Mouse (Mus musculus) forebrain, embryonic 14.5 days (tissue): ENCODE results near the gene Nt5c3. TPM values are rescaled to one million over a fixed set of nuclear protein-coding genes. Genes with fewer than 3 reads are reported as not detected.
"Not testable (repeated sequence)": the region's sequence is repeated elsewhere in the genome, so short reads cannot be mapped to it uniquely, and the experiment has no call there.

Experiments used
- ATAC-seq: fragments of 200-750 bp; cut with Nextera tagmentation; 2 replicates; pipeline ENCODE4 v1.8.0; 2017; ENCODE audit warnings: mild to moderate bottlenecking, moderate library complexity
- DNase-seq: peaks from one replicate; pipeline ENCODE4 v3.0.0-alpha.2; 2015; ENCODE audit warnings: low spot score
- H3K27ac ChIP-seq: fragments of 300-500 bp; sonication (generic); 2 replicates; pipeline ENCODE4 v1.5.1; 2014; ENCODE audit warnings: low read depth, mild to moderate bottlenecking, control low read depth, low read length, moderate library complexity
- H3K27me3 ChIP-seq: fragments of 300-500 bp; sonication (generic); replicated peaks from 2 replicates; pipeline ENCODE4 v1.6.1; 2014; ENCODE audit warnings: low read length, control low read depth, mixed read lengths; ENCODE audit not compliant: control insufficient read depth, insufficient read depth
- H3K36me3 ChIP-seq: fragments of 300-500 bp; sonication (generic); 2 replicates; pipeline ENCODE4 v1.6.1; 2014; ENCODE audit warnings: low read length, control low read depth; ENCODE audit not compliant: control insufficient read depth, insufficient read depth
- H3K4me1 ChIP-seq: fragments of 300-500 bp; sonication (generic); 2 replicates; pipeline ENCODE4 v1.6.1; 2014; ENCODE audit warnings: antibody characterized with exemption, low read length, control low read depth; ENCODE audit not compliant: control insufficient read depth, insufficient read depth
- H3K4me2 ChIP-seq: fragments of 300-500 bp; sonication (generic); 2 replicates; pipeline ENCODE4 v1.6.1; 2014; ENCODE audit warnings: mild to moderate bottlenecking, control low read depth, low read length
- H3K4me3 ChIP-seq: fragments of 300-500 bp; sonication (generic); 2 replicates; pipeline ENCODE4 v1.5.1; 2014; ENCODE audit warnings: low read depth, low read length, control low read depth
- H3K9ac ChIP-seq: fragments of 300-500 bp; sonication (generic); 2 replicates; pipeline ENCODE4 v1.6.1; 2014; ENCODE audit warnings: mild to moderate bottlenecking, low read length, control low read depth, moderate library complexity
- H3K9me3 ChIP-seq: fragments of 300-500 bp; sonication (generic); replicated peaks from 2 replicates; pipeline ENCODE4 v1.6.1; 2016; ENCODE audit warnings: low read length, control low read depth, mixed read lengths; ENCODE audit not compliant: control insufficient read depth
- WGBS: fragments of 180-500 bp; shearing (Covaris S2); extraction: QIAGEN DNeasy Blood & Tissue Kit; methylation state at CpG from one replicate; pipeline ENCODE4 v1.1.7; 2014; 5-methylcytosine and 5-hydroxymethylcytosine counted together
- polyA plus RNA-seq: library from polyadenylated mRNA; unstranded; fragments of >200 nt; fragmentation: Nextera tagmentation; extraction: Ambion mirVana; gene quantifications from 2 replicates; pipeline ENCODE4 v1.2.1, GENCODE M21; 2014

Nt5c3 gene
- polyA plus RNA-seq, 1 experiment from 2014 or later: 174 TPM

DNA sequence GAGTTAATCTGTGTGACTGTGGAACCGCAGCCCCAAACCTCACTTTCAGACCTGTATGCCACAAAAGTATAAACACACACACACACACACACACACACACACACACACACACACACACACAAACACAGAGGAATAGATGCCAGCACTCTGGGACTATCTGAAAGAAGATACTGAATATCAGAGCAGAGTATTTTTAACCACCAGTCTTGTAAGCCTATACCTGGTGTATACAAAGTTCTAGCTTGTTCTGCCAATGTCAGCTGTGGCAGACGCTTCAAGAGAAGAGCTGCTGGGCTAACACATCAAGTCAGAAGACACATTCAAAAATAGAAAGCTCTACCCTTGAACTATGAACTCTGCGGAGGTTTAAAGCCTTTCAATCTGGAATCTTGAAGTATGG lies 24.1 kb downstream of the Nt5c3 start:
- no peak for DNase-seq
- Histone ChIP-seq H3K9ac (no peak overlapping the region), H3K27me3 (no peaks in the 10 kb centered on the region), H3K36me3 (no peaks in the 10 kb centered on the region), H3K9me3 (no peaks in the 10 kb centered on the region), H3K4me1 (peaks cover 10% of the 10 kb centered on the region; the same call in 1 of the 2 replicates), H3K27ac (no peak overlapping the region), H3K4me2 (no peak overlapping the region), H3K4me3 (no peak overlapping the region)
- 86% methylated on average over 3 of the region's 3 CpGs for WGBS
- no peak for ATAC-seq

DNA sequence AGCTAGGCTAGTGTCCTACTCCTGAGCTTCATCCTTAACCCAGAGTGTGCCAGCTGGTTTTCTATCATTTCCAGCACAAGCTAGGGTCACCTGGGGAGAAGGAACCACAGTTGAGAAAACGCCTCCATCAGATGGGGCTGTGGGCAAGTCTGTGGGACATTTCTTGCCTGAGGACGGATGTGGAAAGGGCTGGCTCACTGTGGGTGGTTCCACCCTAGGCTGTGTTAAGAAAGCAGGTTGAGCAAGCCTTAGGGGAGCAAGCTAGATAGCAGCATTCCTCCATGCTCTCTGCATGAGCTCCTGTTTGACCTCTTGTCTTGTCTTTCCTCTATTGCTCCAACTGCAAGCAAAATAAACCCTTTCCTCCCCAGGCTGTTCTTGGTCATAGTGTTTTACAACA lies 33.0 kb downstream of the Nt5c3 start:
- H3K4me3 ChIP-seq: no peak overlapping the region
- DNase-seq (no peak), ATAC-seq (no peak)
- H3K27ac ChIP-seq: no peak overlapping the region
- no peak overlapping the region for H3K4me2 ChIP-seq
- 78% methylated on average over 2 of the region's 2 CpGs for WGBS
- no peaks in the 10 kb centered on the region for H3K27me3 ChIP-seq
- no peak overlapping the region for H3K9ac ChIP-seq
- no peaks in the 10 kb centered on the region for H3K9me3 ChIP-seq
- H3K4me1 ChIP-seq: no peaks in the 10 kb centered on the region
- H3K36me3 ChIP-seq: peaks cover 32% of the 10 kb centered on the region

DNA sequence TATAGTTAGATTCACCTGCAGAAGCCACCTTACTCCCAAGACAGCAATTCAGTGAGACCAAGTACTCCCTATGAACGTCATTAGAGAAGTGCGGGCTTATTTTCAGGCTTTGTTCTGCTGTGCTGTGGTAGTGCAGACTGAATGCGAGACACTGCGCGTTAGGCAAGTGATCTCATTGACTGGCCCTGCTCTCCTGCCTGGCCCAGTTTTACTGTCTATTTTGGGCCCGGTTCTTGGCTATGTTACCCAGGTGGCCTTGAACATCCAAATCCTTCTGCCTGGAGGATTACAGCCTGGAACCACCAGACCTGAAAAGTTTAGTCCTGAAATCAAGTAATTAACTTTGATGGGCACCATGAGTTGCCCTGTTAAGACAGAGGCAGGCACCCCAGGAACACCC lies 35.2 kb downstream of the Nt5c3 start:
- Histone ChIP-seq H3K4me3 (no peak overlapping the region), H3K9ac (no peak overlapping the region), H3K4me2 (no peak overlapping the region), H3K36me3 (peaks cover 38% of the 10 kb centered on the region), H3K9me3 (no peaks in the 10 kb centered on the region), H3K4me1 (no peaks in the 10 kb centered on the region), H3K27me3 (no peaks in the 10 kb centered on the region), H3K27ac (no peak overlapping the region)
- DNase-seq: no peak
- 80% methylated on average over 6 of the region's 6 CpGs for WGBS
- ATAC-seq: no peak

DNA sequence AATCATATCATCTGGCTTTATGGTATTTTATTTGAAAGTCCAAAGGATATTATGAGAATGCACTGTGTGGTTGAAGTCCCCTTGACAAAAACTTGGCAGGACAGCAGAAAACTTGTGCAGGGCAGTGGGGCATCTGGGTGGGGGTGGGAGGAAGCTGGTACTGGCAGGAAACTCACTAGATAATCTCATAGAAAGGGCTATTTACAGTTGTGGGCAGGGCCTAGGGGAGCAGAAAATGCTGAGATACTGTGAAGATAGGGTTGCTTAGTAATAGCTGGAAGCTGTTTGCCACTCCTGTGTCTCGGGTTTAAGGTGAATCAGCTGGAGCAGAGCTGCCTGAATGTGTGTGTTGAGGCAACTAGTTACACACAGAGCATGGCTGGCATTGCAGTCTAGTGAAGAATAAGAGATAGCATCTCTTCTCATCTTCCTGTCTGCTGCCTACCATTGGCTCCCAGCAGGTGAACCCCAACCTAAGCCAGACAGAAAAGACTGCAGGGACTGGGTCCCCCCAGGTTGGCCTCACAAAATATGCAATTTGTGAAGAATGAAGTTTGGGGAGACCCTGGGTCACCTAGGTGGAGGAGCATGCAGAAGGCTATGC lies 44.3 kb downstream of the Nt5c3 start:
- ATAC-seq: no peak
- H3K9me3 ChIP-seq: no peaks in the 10 kb centered on the region
- DNase-seq: no peak
- no peak overlapping the region for H3K4me2 ChIP-seq
- H3K9ac ChIP-seq: no peak overlapping the region
- no peaks in the 10 kb centered on the region for H3K27me3 ChIP-seq
- no peak overlapping the region for H3K27ac ChIP-seq
- 76% methylated on average over 1 of the region's 1 CpGs for WGBS
- no peaks in the 10 kb centered on the region for H3K4me1 ChIP-seq
- H3K36me3 ChIP-seq: peaks cover 32% of the 10 kb centered on the region
- no peak overlapping the region for H3K4me3 ChIP-seq

DNA sequence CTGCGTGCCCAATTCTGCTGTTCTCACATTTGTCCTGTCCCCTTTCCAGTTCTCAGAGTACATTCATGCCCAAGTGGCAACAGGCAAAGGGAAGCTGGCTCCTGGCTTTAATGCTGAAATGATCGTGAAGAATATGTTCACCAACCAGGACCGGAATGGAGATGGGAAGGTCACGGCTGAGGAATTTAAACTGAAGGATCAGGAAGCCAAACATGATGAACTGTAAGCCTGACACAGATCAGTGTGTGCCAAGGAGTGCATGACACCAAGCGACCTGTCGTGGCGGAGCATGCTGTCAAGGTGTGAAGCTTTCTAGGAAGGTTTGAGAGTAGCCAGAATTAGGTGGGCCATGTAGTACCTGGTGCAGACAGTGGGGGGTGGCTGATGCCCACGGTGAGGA lies 45.7 kb downstream of the Nt5c3 start:
- WGBS: 94% methylated on average over 8 of the region's 8 CpGs
- no peaks in the 10 kb centered on the region for H3K4me1 ChIP-seq
- H3K9me3 ChIP-seq: no peaks in the 10 kb centered on the region
- no peak for ATAC-seq
- DNase-seq: no peak
- H3K4me2 ChIP-seq: no peak overlapping the region
- no peak overlapping the region for H3K4me3 ChIP-seq
- H3K36me3 ChIP-seq: peaks cover 21% of the 10 kb centered on the region
- no peak overlapping the region for H3K27ac ChIP-seq
- H3K9ac ChIP-seq: no peak overlapping the region
- no peaks in the 10 kb centered on the region for H3K27me3 ChIP-seq

DNA sequence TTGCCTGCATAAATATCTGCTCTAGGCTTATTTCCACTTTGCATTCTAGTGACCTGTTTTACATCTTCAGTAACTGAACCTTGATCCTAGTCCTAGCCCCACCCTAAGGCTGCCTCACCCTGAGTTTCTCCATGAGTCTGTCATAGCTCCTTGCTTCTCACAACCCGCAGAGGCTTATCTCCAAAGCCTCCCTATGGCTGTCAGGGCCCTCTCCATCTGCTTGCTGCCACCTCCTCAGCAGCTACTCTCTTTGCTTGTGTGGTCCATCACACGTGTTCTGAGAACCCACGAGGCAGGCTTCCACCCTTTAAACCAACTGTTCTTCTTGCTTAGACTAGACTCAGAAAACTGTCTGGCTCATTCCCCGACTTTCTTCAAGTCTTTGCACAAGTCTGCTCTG lies 46.9 kb downstream of the Nt5c3 start:
- Histone ChIP-seq H3K36me3 (peaks cover 13% of the 10 kb centered on the region), H3K4me3 (no peak overlapping the region), H3K4me2 (no peak overlapping the region), H3K4me1 (no peaks in the 10 kb centered on the region), H3K27me3 (no peaks in the 10 kb centered on the region), H3K9ac (no peak overlapping the region), H3K9me3 (no peaks in the 10 kb centered on the region), H3K27ac (no peak overlapping the region)
- ATAC-seq (no peak), DNase-seq (no peak)
- 83% methylated on average over 4 of the region's 4 CpGs for WGBS

DNA sequence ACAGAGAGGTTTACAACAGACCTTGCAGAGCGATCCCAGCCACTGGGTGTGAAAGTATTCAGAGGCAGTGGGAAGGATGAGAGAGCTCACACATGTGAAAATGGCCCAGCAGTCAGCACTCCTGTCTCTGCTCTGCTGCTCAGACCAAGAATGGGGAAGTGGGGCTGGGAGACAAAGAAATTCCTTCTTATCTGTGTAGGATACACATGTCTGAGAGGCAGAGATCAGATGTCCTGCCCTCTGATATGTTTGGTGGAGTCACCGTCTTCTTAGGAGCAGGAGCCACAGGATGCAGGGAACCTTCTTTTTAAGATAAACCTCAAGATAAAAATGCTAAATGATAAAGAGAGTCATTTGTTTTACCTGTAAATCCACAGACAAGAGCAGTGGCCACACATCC lies 53.7 kb downstream of the Nt5c3 start:
- no peaks in the 10 kb centered on the region for H3K4me1 ChIP-seq
- H3K36me3 ChIP-seq: no peaks in the 10 kb centered on the region
- no peak overlapping the region for H3K4me2 ChIP-seq
- 93% methylated on average over 2 of the region's 2 CpGs for WGBS
- no peak overlapping the region for H3K4me3 ChIP-seq
- H3K9ac ChIP-seq: no peak overlapping the region
- ATAC-seq (no peak), DNase-seq (no peak)
- no peaks in the 10 kb centered on the region for H3K9me3 ChIP-seq
- H3K27me3 ChIP-seq: no peaks in the 10 kb centered on the region
- no peak overlapping the region for H3K27ac ChIP-seq

DNA sequence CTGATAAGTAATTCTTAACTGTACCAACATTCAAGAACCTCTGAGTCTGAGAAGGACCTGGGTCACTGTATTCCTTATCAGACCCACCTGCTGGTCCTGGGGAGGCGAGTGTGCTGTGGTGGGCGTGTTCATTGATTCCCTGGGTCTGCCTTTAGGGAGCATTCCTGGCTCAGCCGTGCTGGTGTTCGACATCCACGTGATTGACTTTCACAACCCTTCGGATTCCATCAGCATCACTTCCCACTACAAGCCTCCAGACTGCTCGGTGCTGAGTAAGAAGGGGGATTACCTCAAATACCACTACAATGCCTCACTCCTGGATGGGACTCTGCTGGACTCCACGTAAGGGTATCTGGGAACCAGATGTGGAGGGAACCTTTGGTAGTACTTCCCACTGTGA lies 55.2 kb downstream of the Nt5c3 start:
- WGBS: 74% methylated on average over 8 of the region's 8 CpGs
- Histone ChIP-seq H3K4me3 (no peak overlapping the region), H3K27me3 (no peaks in the 10 kb centered on the region), H3K27ac (no peak overlapping the region), H3K9me3 (no peaks in the 10 kb centered on the region), H3K4me1 (no peaks in the 10 kb centered on the region), H3K4me2 (no peak overlapping the region), H3K9ac (no peak overlapping the region), H3K36me3 (no peaks in the 10 kb centered on the region)
- no peak for DNase-seq
- ATAC-seq: no peak

DNA sequence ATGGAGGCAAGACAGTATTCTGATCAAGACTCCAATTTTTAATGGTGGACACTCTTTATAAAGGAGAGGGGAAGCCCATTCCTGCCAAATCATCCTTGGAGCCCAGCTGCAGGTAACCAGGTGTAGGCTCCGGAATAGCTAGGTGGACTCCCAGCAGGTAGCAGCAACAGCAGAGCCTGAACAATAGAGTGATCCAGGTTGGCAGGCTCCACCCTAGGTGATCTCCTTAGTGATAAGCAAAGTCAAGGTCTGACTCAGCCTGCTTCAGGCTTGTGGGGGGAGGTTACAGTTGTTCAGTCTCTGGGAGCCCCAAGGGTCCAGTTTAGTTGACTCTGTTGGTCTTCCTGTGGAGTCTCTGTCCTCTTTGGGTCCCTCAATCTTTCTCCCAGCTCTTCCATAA lies 56.8 kb downstream of the Nt5c3 start:
- ATAC-seq, H3K36me3 ChIP-seq, DNase-seq, H3K27me3 ChIP-seq, H3K4me3 ChIP-seq, H3K4me2 ChIP-seq, H3K9me3 ChIP-seq, H3K4me1 ChIP-seq, H3K9ac ChIP-seq, H3K27ac ChIP-seq: not testable (repeated sequence)
- 96% methylated on average over 1 of the region's 1 CpGs for WGBS
